Mouse (Mus musculus) ES-CJ7 (cell line): ENCODE measurements around the gene Fam228a.
"Not testable (repeated sequence)": the region's sequence is repeated elsewhere in the genome, so short reads cannot be mapped to it uniquely, and the experiment has no call there.

Source experiments
- DNase-seq: peaks from one replicate; pipeline ENCODE4 v3.0.0; 2011; ENCODE audit warnings: low read depth, low spot score

Gene Fam228a

DNA sequence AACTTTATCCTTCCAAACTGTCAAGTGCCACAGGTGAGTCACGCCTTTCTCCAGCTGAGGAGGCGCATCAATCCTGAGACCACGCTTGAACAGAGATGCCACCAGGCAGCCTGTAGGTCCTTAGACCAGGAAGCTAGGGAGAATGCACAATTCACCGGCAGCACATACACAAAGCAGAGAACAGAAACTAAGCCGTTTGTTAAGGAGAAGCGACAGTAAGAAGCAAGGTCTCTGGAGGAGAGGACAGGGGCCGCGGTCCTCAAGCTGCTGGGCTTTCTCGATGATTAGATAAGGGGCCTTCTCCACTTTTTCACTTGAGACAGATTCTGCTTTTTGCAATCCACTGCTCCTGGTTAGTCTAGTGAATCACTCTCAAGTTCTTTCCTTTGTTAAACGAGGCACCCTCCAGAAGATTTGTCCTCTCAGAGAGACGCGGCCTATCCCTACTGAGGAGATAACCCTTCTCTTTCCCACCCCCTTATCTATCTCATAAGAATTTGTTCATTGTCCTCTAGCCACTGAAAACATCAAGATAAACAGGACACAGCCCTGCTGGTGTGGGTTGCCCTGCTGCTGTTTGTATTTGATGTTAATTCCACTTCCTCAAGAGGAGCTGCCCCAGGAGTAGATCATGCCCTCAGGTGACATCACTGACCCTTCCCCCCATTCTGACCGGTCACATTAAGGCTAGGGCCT, 19.0 kb downstream of the Fam228a start:
- DNase-seq = peak; percentile 17

GRCm38 (mm10) chr12:4717417-4717816, 20.8 kb downstream of the Fam228a start:
- DNase-seq = peak; percentile 62

GRCm38 (mm10) chr12:4715606-4716005, 22.6 kb downstream of the Fam228a start:
- no peak for DNase-seq

GRCm38 (mm10) chr12:4713361-4713760, 24.9 kb downstream of the Fam228a start:
- DNase-seq = no peak

- no peak for DNase-seq
Observed at GRCm38 (mm10) chr12:4709926-4710325, 28.3 kb downstream of the Fam228a start.

- DNase-seq = no peak
Observed at GRCm38 (mm10) chr12:4708881-4709604, 29.2 kb downstream of the Fam228a start.

GRCm38 (mm10) chr12:4708296-4708695, 29.9 kb downstream of the Fam228a start:
- no peak for DNase-seq

GRCm38 (mm10) chr12:4707488-4708017, 30.7 kb downstream of the Fam228a start:
- no peak for DNase-seq

GRCm38 (mm10) chr12:4706901-4707300, 31.3 kb downstream of the Fam228a start:
- no peak for DNase-seq

DNA sequence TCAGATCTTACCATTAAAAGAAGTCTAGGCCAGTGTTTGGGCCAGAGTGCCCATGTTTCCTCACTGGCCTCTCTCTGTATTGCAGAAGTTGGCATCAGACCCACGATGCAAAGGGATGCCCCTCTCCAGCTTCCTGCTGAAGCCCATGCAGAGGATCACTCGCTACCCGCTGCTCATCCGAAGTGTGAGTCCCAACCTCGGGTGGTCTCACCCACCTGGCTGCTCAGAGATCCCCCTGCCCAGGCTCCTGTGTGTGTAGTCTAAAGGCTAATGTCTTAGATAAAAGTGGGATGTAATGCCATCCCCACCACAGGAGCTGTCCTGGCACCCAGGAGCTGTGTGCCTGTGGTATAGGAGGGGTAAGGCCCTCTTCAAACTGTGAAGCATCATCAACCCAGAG, 32.1 kb downstream of the Fam228a start:
- no peak for DNase-seq

DNA sequence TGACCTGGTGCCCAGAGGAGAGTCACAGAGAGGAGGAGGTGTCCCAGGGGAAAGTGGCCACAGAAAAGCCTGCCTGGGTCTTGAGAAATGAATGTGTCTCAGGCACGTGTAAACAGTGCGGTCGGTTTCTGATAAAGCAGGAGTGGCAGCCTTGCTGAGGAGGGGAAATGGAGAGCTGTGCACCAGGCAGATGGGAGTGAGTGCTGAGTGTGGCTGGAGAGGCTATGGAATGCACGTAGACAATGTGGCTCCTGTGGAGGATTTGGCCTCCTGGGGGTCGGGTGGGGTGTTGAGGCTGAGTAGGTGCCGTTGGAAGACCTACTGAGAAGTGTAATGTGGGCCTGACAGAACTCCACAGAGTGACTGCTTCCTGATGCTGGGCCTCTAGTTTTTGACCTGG, 32.6 kb downstream of the Fam228a start:
- DNase-seq = not testable (repeated sequence)

- DNase-seq = no peak
Observed at GRCm38 (mm10) chr12:4694534-4694933, 43.7 kb downstream of the Fam228a start.

DNA sequence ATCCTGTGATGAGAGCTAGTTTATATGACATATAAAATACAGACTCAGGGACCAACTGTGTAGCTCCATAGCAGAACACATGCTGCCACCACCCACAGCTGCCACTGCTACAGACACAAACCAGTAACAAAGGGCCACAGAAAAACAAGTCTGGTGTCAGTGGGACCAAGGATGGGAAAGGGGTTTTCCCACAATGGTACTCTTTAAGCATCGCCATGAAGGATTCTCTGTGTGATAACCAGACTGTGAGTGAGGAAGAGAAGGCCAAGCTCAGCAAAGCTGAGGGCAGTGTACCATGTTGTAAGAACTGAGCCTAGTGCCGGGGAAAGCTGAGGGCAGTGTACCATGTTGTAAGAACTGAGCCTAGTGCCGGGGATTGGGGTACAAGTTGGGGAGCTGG, 47.0 kb downstream of the Fam228a start:
- DNase-seq = no peak

DNA sequence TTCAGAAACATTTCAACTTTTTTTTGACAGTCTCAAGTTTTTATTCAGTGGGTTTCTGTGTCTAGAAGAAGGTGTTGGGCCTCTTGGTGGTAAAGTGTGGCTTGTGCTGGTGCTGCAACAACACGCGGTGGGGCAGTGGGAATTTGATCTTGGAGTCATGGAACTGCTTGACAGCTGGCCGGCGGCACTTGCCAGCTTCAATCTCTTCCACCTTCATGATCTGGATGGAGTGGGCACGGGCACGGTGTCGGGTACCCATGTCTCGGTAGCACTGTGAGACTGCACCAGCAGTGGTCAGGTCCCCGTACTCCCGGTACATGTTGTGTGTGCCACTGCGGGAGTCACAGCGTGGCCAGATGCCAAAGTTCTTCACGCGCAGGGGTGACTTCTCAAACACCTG, 48.9 kb downstream of the Fam228a start:
- DNase-seq = no peak

DNA sequence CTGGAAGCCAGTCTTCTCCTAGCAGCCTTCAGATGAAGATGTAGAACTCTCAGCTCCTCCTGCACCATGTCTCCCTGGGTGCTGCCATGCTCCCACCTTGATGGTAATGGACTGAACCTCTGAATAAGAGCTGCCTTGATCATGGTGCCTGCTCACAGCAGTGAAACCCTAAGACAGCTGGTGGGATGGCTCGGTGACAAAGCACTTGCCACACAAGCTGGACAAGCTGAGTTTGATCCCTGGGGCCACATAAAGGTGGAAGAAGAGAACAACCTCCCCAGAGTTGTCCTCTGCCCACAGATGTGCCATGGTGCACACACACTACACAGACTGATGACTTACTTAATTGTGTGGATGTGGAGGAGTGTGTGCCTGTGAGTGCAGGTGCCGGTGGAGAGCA, 49.8 kb downstream of the Fam228a start:
- no peak for DNase-seq

- DNase-seq = no peak
Observed at GRCm38 (mm10) chr12:4685441-4685840, 52.8 kb downstream of the Fam228a start.

- no peak for DNase-seq
Observed at GRCm38 (mm10) chr12:4679971-4680370, 58.3 kb downstream of the Fam228a start.

DNA sequence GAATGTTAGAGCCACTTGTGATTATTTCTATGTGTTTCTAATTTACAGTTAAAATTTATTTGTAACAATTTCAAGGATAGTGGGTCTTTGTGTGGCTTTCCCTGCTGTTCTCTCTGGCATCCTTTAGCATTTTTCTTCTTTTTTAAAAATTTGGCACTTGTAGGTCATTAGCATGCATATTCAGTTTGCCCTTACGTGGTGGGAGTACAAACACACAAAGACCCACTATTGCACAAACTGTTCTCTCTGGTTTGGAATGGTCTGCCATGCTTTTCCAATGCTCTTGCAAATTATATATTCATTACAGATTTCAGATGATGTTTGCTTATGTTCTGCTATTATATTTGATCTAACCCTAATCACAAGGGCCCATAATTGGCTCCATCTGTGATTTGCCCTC, 61.9 kb downstream of the Fam228a start:
- DNase-seq = no peak

GRCm38 (mm10) chr12:4665675-4666037, 72.6 kb downstream of the Fam228a start:
- no peak for DNase-seq

DNA sequence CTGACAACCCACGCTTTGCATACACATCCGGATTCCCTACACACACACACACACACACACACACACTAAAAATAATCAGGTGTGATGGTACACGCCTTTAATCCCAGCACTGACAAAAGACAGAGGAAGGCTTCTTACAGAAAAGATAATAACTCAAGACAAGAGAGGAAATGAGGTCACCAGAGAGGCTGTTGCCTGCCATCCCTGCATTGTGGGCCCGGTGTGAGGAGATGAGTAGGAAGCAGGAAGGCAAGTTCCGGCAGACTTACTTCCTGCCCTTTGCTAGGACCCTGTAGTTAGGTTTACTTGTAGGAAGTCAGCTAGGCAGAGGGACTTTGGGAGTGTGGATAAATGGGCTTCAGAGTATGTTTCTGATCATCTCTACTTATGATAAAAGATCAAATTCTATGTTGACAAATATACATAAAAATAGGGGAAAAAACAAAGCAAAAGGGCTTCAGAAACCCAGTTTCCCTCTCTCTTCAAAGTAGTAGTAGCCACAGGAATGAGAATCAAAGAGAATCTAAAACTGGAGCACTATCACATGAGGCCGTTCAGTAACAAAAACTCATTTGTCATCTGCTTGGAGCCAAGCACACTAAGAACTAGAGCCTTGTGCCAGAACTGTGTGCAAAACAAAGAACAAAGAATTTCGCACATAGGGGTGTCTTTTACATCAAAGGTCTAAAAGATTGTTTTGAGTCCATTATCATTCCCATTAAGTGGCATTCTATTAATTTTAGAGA, 73.1 kb downstream of the Fam228a start:
- DNase-seq = no peak
